Mouse (Mus musculus) ES-Bruce4 (cell line): Measurements from ENCODE around the gene Slc11a1.

Source experiments
- CTCF ChIP-seq: IDR thresholded peaks from one replicate; pipeline ENCODE4 v1.8.1; 2011; ENCODE audit warnings: low read depth, low read length
- POLR2A ChIP-seq: IDR thresholded peaks from one replicate; pipeline ENCODE4 v1.8.1; 2011; ENCODE audit warnings: low read length; ENCODE audit not compliant: insufficient read depth

- no peak for TF ChIP-seq POLR2A
- no peak for TF ChIP-seq CTCF
Measured at GRCm38 (mm10) chr1:74388398-74388920, 13.5 kb downstream of the Slc11a1 start.
